Mouse (Mus musculus): ENCODE data around the gene Atp5g3. TPM values are rescaled to one million over a fixed set of nuclear protein-coding genes. Genes with fewer than 3 reads are reported as not detected.

Gene Atp5g3
- 1,861 TPM for polyA plus RNA-seq (2012; fragmentation: generic; extraction: Trizol)

- H3K36me3 ChIP-seq (ENCODE audit: control insufficient read depth, insufficient read depth): peaks cover 34% of the 10 kb centered on the region
- H3K27me3 ChIP-seq (ENCODE audit: control insufficient read depth, insufficient read depth, insufficient read length): no peaks in the 10 kb centered on the region
- peak within 1 kb of the TSS; percentile 82 for H3K4me2 ChIP-seq (ENCODE audit: low read depth)
- peak within 1 kb of the TSS; percentile 93 for H3K4me3 ChIP-seq
- H3K79me2 ChIP-seq (ENCODE audit: control insufficient read depth, insufficient read depth): peaks cover 36% of the 10 kb centered on the region
- peak; percentile 37 for TF ChIP-seq SRF (IDR thresholded peaks at IDR 0.05; ENCODE audit: control insufficient read depth, insufficient read length, low read depth)
- no peak for TF ChIP-seq CEBPB (IDR thresholded peaks at IDR 0.05; ENCODE audit: insufficient read depth, poor library complexity, severe bottlenecking)
- TF ChIP-seq MYOD1 (IDR thresholded peaks at IDR 0.05; ENCODE audit: control insufficient read depth in 1 of 3, insufficient read length in 2 of 3, low read depth in 2 of 3): no peak
- TF ChIP-seq TCF3 (IDR thresholded peaks at IDR 0.05; ENCODE audit: insufficient read length, low read depth): no peak
- TF ChIP-seq MYOG (IDR thresholded peaks at IDR 0.05; ENCODE audit: control insufficient read depth in 1 of 3, insufficient read depth in 1 of 3, insufficient read length in 2 of 3, low read depth in 2 of 3): peak in 1 of 3 experiments; percentile 7
- no peak for TF ChIP-seq TCF12 (IDR thresholded peaks at IDR 0.05; ENCODE audit: insufficient read depth, poor library complexity, severe bottlenecking)
- TF ChIP-seq E2F4 (IDR thresholded peaks at IDR 0.05; ENCODE audit: insufficient read depth): no peak
- no peak for TF ChIP-seq MAX (IDR thresholded peaks at IDR 0.05; ENCODE audit: low read depth)
- TF ChIP-seq POLR2A (IDR thresholded peaks at IDR 0.05; ENCODE audit: insufficient read length, low read depth): peak; percentile 87
- TF ChIP-seq REST (IDR thresholded peaks at IDR 0.05; ENCODE audit: insufficient read depth, insufficient read length): no peak
- TF ChIP-seq POLR2AphosphoS2 (IDR thresholded peaks at IDR 0.05; ENCODE audit: insufficient read length, low read depth): peak; percentile 81
- no peak for TF ChIP-seq USF1 (IDR thresholded peaks at IDR 0.05; ENCODE audit: low read depth)
- H3ac ChIP-seq (ENCODE audit: control insufficient read depth, insufficient read length): peak within 1 kb of the TSS; percentile 70
These were observed at the start of gene Atp5g3 for GRCm38 (mm10) chr2:73911175-73911700. Gene Atp5g3 (minus strand): TSS chr2:73911326.

- H3ac ChIP-seq (ENCODE audit: control insufficient read depth, insufficient read length): no peak overlapping the region
- no peaks in the 10 kb centered on the region for H3K36me3 ChIP-seq (ENCODE audit: control insufficient read depth, insufficient read depth)
- no peak overlapping the region for H3K4me3 ChIP-seq
- no peaks in the 10 kb centered on the region for H3K79me2 ChIP-seq (ENCODE audit: control insufficient read depth, insufficient read depth)
- no peak overlapping the region for H3K4me2 ChIP-seq (ENCODE audit: low read depth)
- peaks cover 19% of the 10 kb centered on the region for H3K27me3 ChIP-seq (ENCODE audit: control insufficient read depth, insufficient read depth, insufficient read length)
- TF ChIP-seq MAX (IDR thresholded peaks at IDR 0.05; ENCODE audit: low read depth) (no peak), E2F4 (IDR thresholded peaks at IDR 0.05; ENCODE audit: insufficient read depth) (no peak), TCF3 (IDR thresholded peaks at IDR 0.05; ENCODE audit: insufficient read length, low read depth) (no peak), CEBPB (IDR thresholded peaks at IDR 0.05; ENCODE audit: insufficient read depth, poor library complexity, severe bottlenecking) (no peak), SRF (IDR thresholded peaks at IDR 0.05; ENCODE audit: control insufficient read depth, insufficient read length, low read depth) (no peak), REST (IDR thresholded peaks at IDR 0.05; ENCODE audit: insufficient read depth, insufficient read length) (no peak), MYOG (IDR thresholded peaks at IDR 0.05; ENCODE audit: control insufficient read depth in 1 of 3, insufficient read depth in 1 of 3, insufficient read length in 2 of 3, low read depth in 2 of 3) (no peak)
These were observed 47.2 kb upstream of the Atp5g3 start for GRCm38 (mm10) chr2:73958342-73958741.

- no peak overlapping the region for H3K4me2 ChIP-seq (ENCODE audit: low read depth)
- H3ac ChIP-seq (ENCODE audit: control insufficient read depth, insufficient read length): no peak overlapping the region
- no peaks in the 10 kb centered on the region for H3K79me2 ChIP-seq (ENCODE audit: control insufficient read depth, insufficient read depth)
- no peaks in the 10 kb centered on the region for H3K36me3 ChIP-seq (ENCODE audit: control insufficient read depth, insufficient read depth)
- no peak overlapping the region for H3K4me3 ChIP-seq
- peaks cover 14% of the 10 kb centered on the region for H3K27me3 ChIP-seq (ENCODE audit: control insufficient read depth, insufficient read depth, insufficient read length)
- no peak for TF ChIP-seq E2F4 (IDR thresholded peaks at IDR 0.05; ENCODE audit: insufficient read depth)
- no peak for TF ChIP-seq CEBPB (IDR thresholded peaks at IDR 0.05; ENCODE audit: insufficient read depth, poor library complexity, severe bottlenecking)
- TF ChIP-seq TCF12 (IDR thresholded peaks at IDR 0.05; ENCODE audit: insufficient read depth, poor library complexity, severe bottlenecking): no peak
These were observed 42.5 kb upstream of the Atp5g3 start for GRCm38 (mm10) chr2:73953612-73954011.

GRCm38 (mm10) chr2:73952597-73953219 is 41.6 kb upstream of the Atp5g3 start:
- Histone ChIP-seq H3K36me3 (ENCODE audit: control insufficient read depth, insufficient read depth) (no peaks in the 10 kb centered on the region), H3K4me3 (no peak overlapping the region), H3K27me3 (ENCODE audit: control insufficient read depth, insufficient read depth, insufficient read length) (peaks cover 5% of the 10 kb centered on the region), H3K4me2 (ENCODE audit: low read depth) (no peak overlapping the region), H3ac (ENCODE audit: control insufficient read depth, insufficient read length) (no peak overlapping the region), H3K79me2 (ENCODE audit: control insufficient read depth, insufficient read depth) (no peaks in the 10 kb centered on the region)
- TF ChIP-seq SRF (IDR thresholded peaks at IDR 0.05; ENCODE audit: control insufficient read depth, insufficient read length, low read depth): no peak
- no peak for TF ChIP-seq CEBPB (IDR thresholded peaks at IDR 0.05; ENCODE audit: insufficient read depth, poor library complexity, severe bottlenecking)
- no peak for TF ChIP-seq POLR2A (IDR thresholded peaks at IDR 0.05; ENCODE audit: insufficient read length, low read depth)
- TF ChIP-seq MAX (IDR thresholded peaks at IDR 0.05; ENCODE audit: low read depth): no peak
- TF ChIP-seq REST (IDR thresholded peaks at IDR 0.05; ENCODE audit: insufficient read depth, insufficient read length): no peak
- TF ChIP-seq MYOG (IDR thresholded peaks at IDR 0.05; ENCODE audit: control insufficient read depth in 1 of 3, insufficient read depth in 1 of 3, insufficient read length in 2 of 3, low read depth in 2 of 3): no peak
- no peak for TF ChIP-seq USF1 (IDR thresholded peaks at IDR 0.05; ENCODE audit: low read depth)
- TF ChIP-seq TCF3 (IDR thresholded peaks at IDR 0.05; ENCODE audit: insufficient read length, low read depth): no peak

GRCm38 (mm10) chr2:73947360-73947759 is 36.2 kb upstream of the Atp5g3 start:
- Histone ChIP-seq H3ac (ENCODE audit: control insufficient read depth, insufficient read length) (no peak overlapping the region), H3K4me2 (ENCODE audit: low read depth) (no peak overlapping the region), H3K4me3 (no peak overlapping the region), H3K79me2 (ENCODE audit: control insufficient read depth, insufficient read depth) (no peaks in the 10 kb centered on the region), H3K36me3 (ENCODE audit: control insufficient read depth, insufficient read depth) (no peaks in the 10 kb centered on the region), H3K27me3 (ENCODE audit: control insufficient read depth, insufficient read depth, insufficient read length) (no peaks in the 10 kb centered on the region)
- TF ChIP-seq USF1 (IDR thresholded peaks at IDR 0.05; ENCODE audit: low read depth) (no peak), MAX (IDR thresholded peaks at IDR 0.05; ENCODE audit: low read depth) (no peak)
